Mouse (Mus musculus) stomach, postnatal 0 days (tissue): ENCODE data around the gene Espnl.

Source experiments
- CTCF ChIP-seq: IDR thresholded peaks from 2 replicates; pipeline ENCODE4 v1.5.1; 2016; ENCODE audit warnings: antibody characterized with exemption, low read depth, mild to moderate bottlenecking, moderate library complexity
- EP300 ChIP-seq: optimal IDR thresholded peaks from 2 replicates; pipeline ENCODE3; 2016; ENCODE audit warnings: antibody characterized with exemption

DNA sequence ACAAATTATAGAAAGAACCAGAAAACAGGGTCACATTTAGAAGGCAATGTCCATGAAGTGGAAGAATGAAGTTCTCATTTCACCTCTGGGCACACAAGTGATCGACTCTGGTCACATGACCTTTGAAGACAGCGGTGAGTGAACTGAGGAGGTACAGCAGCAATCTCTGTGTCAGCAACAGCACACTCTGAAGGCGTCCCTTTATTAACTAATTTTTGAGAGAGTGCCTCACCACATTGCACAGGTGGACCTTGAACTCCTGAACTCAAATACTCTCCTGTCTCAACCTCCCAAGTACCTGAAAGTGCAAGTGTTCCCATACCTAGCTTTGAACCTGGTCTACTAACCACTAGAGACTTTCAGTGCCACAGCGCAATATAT, 59.2 kb downstream of the Espnl start:
- no peak for TF ChIP-seq EP300
- no peak for TF ChIP-seq CTCF
